Mouse (Mus musculus): ENCODE measurements around the gene Slc6a4. TPM values are rescaled to one million over a fixed set of nuclear protein-coding genes. Genes with fewer than 3 reads are reported as not detected.
A peak's percentile ranks its signal among the peaks of the same experiment; 100 is the strongest.
"Not testable (repeated sequence)": the region's sequence is repeated elsewhere in the genome, so short reads cannot be mapped to it uniquely, and the experiment has no call there.

The Slc6a4 gene
- polyA plus RNA-seq, 1 experiment = 6.1 TPM

DNA sequence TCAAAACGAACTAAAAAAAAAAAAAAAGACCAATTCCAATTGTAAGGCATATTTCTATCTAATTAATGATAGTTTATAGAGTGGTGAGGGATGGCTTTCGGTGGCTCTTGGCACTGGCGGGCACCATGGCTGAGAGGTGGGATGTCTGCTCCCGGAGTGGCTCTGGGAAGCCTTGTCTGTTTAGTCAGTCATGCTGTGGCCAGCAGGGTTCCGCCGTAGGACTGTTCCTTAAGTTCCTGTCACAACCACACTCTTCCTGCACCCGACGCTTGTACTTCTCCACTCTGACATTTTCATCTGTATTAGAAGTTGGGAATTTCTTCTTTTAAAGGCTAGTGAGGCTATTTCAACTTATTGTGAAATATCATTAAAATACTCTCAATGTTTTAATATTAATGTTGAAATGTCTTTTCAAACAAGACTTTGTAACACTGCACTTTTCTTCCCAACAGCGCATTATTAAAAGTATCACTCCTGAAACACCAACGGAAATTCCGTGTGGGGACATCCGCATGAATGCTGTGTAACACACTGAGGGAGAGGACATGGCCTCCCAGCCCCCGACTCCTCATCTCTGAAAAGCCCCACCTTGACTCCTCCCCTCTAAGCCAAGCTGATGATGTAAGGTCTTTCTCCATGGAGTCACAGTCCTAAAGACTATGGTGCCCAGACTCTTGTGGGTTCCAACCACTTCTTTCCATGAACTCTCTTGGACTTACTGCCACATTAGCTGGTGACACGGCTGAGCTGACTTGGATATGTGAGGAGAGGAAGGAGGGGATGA, 32.9 kb downstream of the Slc6a4 start:
- TF ChIP-seq POLR2A (IDR thresholded peaks at IDR 0.05; ENCODE audit: low read depth, low read length) (no peak), CTCF (IDR thresholded peaks at IDR 0.05; ENCODE audit: extremely low read depth, insufficient read depth, insufficient read length, insufficient replicate concordance) (no peak)
- Histone ChIP-seq H3K4me1 (ENCODE audit: control insufficient read depth, insufficient read depth, insufficient read length) (no peaks in the 10 kb centered on the region), H3K4me3 (ENCODE audit: extremely low read depth, insufficient read depth, insufficient read length) (no peak overlapping the region), H3K27ac (ENCODE audit: insufficient read depth, low read length) (no peak overlapping the region), H3K27me3 (ENCODE audit: control insufficient read depth, insufficient read depth, low read length) (no peaks in the 10 kb centered on the region), H3K36me3 (ENCODE audit: control insufficient read depth, insufficient read depth, low read length) (no peaks in the 10 kb centered on the region)
- WGBS = 45% methylated on average over 14 of the region's 14 CpGs
- no peak for DNase-seq (ENCODE audit: low read depth in 1 of 2, low spot score in 2 of 2)

DNA sequence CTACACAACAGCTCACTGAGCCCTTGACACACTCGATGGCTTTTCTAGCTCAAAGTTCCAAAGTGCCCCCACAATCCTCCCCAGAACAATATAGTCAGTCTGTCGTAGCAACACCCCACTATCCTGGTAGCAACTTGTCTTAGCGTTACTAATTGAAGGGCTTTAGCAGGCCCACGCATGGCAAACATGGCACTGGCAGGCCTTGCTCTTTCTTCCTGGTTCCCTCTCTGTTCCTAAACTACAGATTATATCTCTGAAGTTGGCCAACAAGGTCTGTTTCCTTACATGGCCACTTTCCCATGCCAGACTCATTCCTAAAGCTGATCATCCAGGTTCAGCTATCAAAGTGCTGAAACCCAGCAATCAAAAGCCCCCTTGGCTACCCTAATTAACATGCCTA, 43.5 kb downstream of the Slc6a4 start:
- TF ChIP-seq POLR2A (IDR thresholded peaks at IDR 0.05; ENCODE audit: low read depth, low read length) (no peak), CTCF (IDR thresholded peaks at IDR 0.05; ENCODE audit: extremely low read depth, insufficient read depth, insufficient read length, insufficient replicate concordance) (no peak)
- H3K27me3 ChIP-seq (ENCODE audit: control insufficient read depth, insufficient read depth, low read length) = no peaks in the 10 kb centered on the region
- H3K4me3 ChIP-seq (ENCODE audit: extremely low read depth, insufficient read depth, insufficient read length) = no peak overlapping the region
- no peaks in the 10 kb centered on the region for H3K4me1 ChIP-seq (ENCODE audit: control insufficient read depth, insufficient read depth, insufficient read length)
- no peak for DNase-seq (ENCODE audit: low read depth in 1 of 2, low spot score in 2 of 2)
- H3K27ac ChIP-seq (ENCODE audit: insufficient read depth, low read length) = no peak overlapping the region
- peaks cover 8% of the 10 kb centered on the region for H3K36me3 ChIP-seq (ENCODE audit: control insufficient read depth, insufficient read depth, low read length)
- 92% methylated on average over 4 of the region's 4 CpGs for WGBS

DNA sequence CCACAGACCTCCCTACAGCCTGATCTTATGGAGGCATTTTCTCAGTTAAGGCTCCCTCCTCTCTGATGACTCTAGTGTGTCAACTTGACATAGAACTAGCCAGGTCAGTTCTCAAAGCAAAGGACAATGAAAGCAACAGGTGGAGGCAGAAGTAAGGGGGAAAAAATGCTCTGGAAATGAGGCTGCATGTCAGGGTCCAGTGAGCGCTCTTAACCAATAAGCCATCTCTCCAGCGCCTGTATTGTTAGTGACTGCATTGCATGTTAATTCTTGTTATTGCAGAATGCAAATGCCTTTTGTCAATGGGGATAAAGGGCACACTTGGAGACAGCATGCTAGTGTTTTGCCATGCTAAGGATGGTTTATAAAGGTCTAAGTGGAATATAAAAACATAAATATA, 44.4 kb downstream of the Slc6a4 start:
- 94% methylated on average over 2 of the region's 2 CpGs for WGBS
- no peaks in the 10 kb centered on the region for H3K4me1 ChIP-seq (ENCODE audit: control insufficient read depth, insufficient read depth, insufficient read length)

DNA sequence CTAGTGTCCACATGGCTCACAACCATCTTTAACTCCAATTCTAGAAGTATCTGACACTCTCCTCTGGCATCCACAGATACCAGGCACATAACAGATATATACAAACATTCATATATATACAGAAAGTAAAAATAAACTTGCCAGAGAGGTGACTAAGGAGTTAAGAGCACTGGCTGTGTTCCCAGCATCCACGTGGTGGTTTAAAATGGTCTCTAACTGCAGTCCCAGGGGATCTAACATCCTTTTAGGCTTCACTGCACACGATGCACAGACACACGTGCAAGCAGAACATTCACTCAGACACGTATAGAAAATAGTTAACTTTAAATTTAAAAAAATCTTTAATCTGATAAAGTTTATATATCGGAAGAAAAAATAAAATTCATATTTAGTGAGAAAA, 63.5 kb downstream of the Slc6a4 start:
- WGBS = 47% methylated on average over 5 of the region's 5 CpGs

More for the DNA sequence above, 44.4 kb downstream of the Slc6a4 start:
- Histone ChIP-seq H3K4me3 (ENCODE audit: extremely low read depth, insufficient read depth, insufficient read length) (no peak overlapping the region), H3K27ac (ENCODE audit: insufficient read depth, low read length) (no peak overlapping the region), H3K36me3 (ENCODE audit: control insufficient read depth, insufficient read depth, low read length) (peaks cover 12% of the 10 kb centered on the region), H3K27me3 (ENCODE audit: control insufficient read depth, insufficient read depth, low read length) (no peaks in the 10 kb centered on the region)
- DNase-seq (ENCODE audit: low read depth in 1 of 2, low spot score in 2 of 2) = no peak
- TF ChIP-seq CTCF (IDR thresholded peaks at IDR 0.05; ENCODE audit: extremely low read depth, insufficient read depth, insufficient read length, insufficient replicate concordance) (no peak), POLR2A (IDR thresholded peaks at IDR 0.05; ENCODE audit: low read depth, low read length) (no peak)

DNA sequence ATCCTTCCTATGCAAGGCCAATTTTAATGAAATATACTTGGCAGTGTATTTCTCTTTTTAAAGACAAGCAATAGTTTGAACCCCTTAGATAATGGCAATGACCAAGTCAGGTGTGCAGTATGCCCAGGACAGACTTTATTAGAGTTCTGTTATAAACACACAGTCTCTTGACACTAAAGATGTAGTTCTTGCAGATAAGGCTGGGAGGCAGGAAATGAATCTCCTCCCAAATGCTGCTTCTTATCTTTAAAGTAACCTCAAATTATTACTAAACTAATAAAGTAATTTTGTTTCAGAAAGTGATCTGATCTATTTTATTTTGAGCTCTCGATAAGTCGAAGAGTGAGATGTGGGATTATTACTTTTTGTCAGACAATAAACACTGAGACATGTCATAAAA, 65.0 kb downstream of the Slc6a4 start:
- TF ChIP-seq CTCF (IDR thresholded peaks at IDR 0.05; ENCODE audit: extremely low read depth, insufficient read depth, insufficient read length, insufficient replicate concordance) (no peak), POLR2A (IDR thresholded peaks at IDR 0.05; ENCODE audit: low read depth, low read length) (no peak)
- Histone ChIP-seq H3K27ac (ENCODE audit: insufficient read depth, low read length) (no peak overlapping the region), H3K4me3 (ENCODE audit: extremely low read depth, insufficient read depth, insufficient read length) (no peak overlapping the region), H3K27me3 (ENCODE audit: control insufficient read depth, insufficient read depth, low read length) (no peaks in the 10 kb centered on the region), H3K4me1 (ENCODE audit: control insufficient read depth, insufficient read depth, insufficient read length) (no peaks in the 10 kb centered on the region), H3K36me3 (ENCODE audit: control insufficient read depth, insufficient read depth, low read length) (no peaks in the 10 kb centered on the region)
- no peak for DNase-seq (ENCODE audit: low read depth in 1 of 2, low spot score in 2 of 2)
- WGBS = 87% methylated on average over 2 of the region's 2 CpGs

More for the DNA sequence above, 63.5 kb downstream of the Slc6a4 start:
- Histone ChIP-seq H3K36me3 (ENCODE audit: control insufficient read depth, insufficient read depth, low read length) (no peaks in the 10 kb centered on the region), H3K4me3 (ENCODE audit: extremely low read depth, insufficient read depth, insufficient read length) (no peak overlapping the region), H3K27ac (ENCODE audit: insufficient read depth, low read length) (no peak overlapping the region), H3K27me3 (ENCODE audit: control insufficient read depth, insufficient read depth, low read length) (no peaks in the 10 kb centered on the region), H3K4me1 (ENCODE audit: control insufficient read depth, insufficient read depth, insufficient read length) (no peaks in the 10 kb centered on the region)
- no peak for DNase-seq (ENCODE audit: low read depth in 1 of 2, low spot score in 2 of 2)
- TF ChIP-seq POLR2A (IDR thresholded peaks at IDR 0.05; ENCODE audit: low read depth, low read length) (no peak), CTCF (IDR thresholded peaks at IDR 0.05; ENCODE audit: extremely low read depth, insufficient read depth, insufficient read length, insufficient replicate concordance) (no peak)

DNA sequence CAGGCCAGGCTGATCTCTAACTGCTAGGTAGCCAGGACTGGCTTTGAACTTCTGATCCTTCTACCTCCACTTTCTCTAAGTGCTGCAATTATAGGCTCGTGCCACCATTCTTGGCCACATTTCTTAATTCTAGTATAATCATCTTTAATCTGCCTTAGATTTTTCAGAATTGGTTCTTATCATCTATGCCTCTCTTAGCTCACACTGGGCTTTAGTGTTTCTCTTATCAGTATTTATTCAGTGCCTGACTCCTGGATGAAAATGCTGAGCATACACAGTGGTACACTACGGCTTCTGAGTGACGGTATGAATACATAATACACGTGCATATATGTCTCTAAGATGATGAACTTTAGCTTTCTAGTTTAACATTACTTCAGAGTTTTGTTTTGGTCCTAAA, 70.4 kb downstream of the Slc6a4 start:
- TF ChIP-seq CTCF (IDR thresholded peaks at IDR 0.05; ENCODE audit: extremely low read depth, insufficient read depth, insufficient read length, insufficient replicate concordance) (no peak), POLR2A (IDR thresholded peaks at IDR 0.05; ENCODE audit: low read depth, low read length) (no peak)
- no peaks in the 10 kb centered on the region for H3K27me3 ChIP-seq (ENCODE audit: control insufficient read depth, insufficient read depth, low read length)
- no peak for DNase-seq (ENCODE audit: low read depth in 1 of 2, low spot score in 2 of 2)
- H3K27ac ChIP-seq (ENCODE audit: insufficient read depth, low read length) = no peak overlapping the region
- no peak overlapping the region for H3K4me3 ChIP-seq (ENCODE audit: extremely low read depth, insufficient read depth, insufficient read length)
- H3K36me3 ChIP-seq (ENCODE audit: control insufficient read depth, insufficient read depth, low read length) = peaks cover 4% of the 10 kb centered on the region; the same call in 1 of the 2 replicates
- H3K4me1 ChIP-seq (ENCODE audit: control insufficient read depth, insufficient read depth, insufficient read length) = no peaks in the 10 kb centered on the region
- WGBS = 91% methylated on average over 4 of the region's 4 CpGs

DNA sequence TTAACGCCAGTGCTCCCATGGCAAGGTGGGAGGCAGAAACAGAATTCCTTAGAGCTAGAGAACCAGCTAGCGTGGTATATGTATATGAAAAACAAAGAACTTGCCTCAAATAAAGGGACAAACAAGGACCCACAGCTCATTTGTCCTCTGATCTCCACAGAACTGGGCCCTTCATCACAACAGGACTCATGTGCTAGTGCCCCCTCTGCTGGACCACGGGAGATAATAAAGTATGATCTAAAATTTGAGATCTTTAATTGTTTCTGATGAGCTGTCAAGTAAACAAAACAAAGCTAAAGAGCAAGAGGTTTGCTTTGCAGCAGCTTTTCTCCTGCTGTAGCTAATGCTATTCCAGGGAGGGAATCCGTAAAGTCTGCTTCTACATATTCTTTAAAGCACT, 72.3 kb downstream of the Slc6a4 start:
- Histone ChIP-seq H3K4me3 (ENCODE audit: extremely low read depth, insufficient read depth, insufficient read length) (no peak overlapping the region), H3K4me1 (ENCODE audit: control insufficient read depth, insufficient read depth, insufficient read length) (no peaks in the 10 kb centered on the region), H3K27me3 (ENCODE audit: control insufficient read depth, insufficient read depth, low read length) (no peaks in the 10 kb centered on the region), H3K27ac (ENCODE audit: insufficient read depth, low read length) (no peak overlapping the region), H3K36me3 (ENCODE audit: control insufficient read depth, insufficient read depth, low read length) (peaks cover 8% of the 10 kb centered on the region)
- TF ChIP-seq CTCF (IDR thresholded peaks at IDR 0.05; ENCODE audit: extremely low read depth, insufficient read depth, insufficient read length, insufficient replicate concordance) (no peak), POLR2A (IDR thresholded peaks at IDR 0.05; ENCODE audit: low read depth, low read length) (no peak)
- 72% methylated on average over 4 of the region's 4 CpGs for WGBS
- DNase-seq (ENCODE audit: low read depth in 1 of 2, low spot score in 2 of 2) = peak in 1 of 2 experiments; percentile 17

DNA sequence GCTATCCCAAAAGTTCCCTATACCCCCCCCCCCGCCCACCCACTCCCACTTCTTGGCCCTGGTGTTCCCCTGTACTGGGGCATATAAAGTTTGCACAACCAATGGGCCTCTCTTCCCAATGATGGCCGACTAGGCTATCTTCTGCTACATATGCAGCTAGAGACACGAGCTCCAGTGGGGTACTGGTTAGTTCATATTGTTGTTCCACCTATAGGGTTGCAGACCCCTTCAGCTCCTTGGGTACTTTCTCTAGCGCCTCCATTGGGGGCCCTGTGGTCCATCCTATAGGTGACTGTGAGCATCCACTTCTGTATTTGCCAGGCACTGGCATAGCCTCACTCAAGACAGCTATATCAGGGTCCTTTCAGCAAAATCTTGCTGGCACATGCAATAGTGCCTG, 78.9 kb downstream of the Slc6a4 start:
- H3K27ac ChIP-seq (ENCODE audit: insufficient read depth, low read length); H3K36me3 ChIP-seq (ENCODE audit: control insufficient read depth, insufficient read depth, low read length); H3K4me1 ChIP-seq (ENCODE audit: control insufficient read depth, insufficient read depth, insufficient read length); DNase-seq (ENCODE audit: low read depth in 1 of 2, low spot score in 2 of 2); H3K27me3 ChIP-seq (ENCODE audit: control insufficient read depth, insufficient read depth, low read length): not testable (repeated sequence)
- 59% methylated on average over 4 of the region's 4 CpGs for whole genome bisulfite sequencing
- H3K4me3 ChIP-seq (ENCODE audit: extremely low read depth, insufficient read depth, insufficient read length) = peak overlapping the region; percentile 91; the same call in 1 of the 2 replicates
